Mouse (Mus musculus): ENCODE results near the gene Thoc6. TPM values are rescaled to one million over a fixed set of nuclear protein-coding genes. Genes with fewer than 3 reads are reported as not detected.
A peak's percentile ranks its signal among the peaks of the same experiment; 100 is the strongest.

Gene Thoc6
- polyA plus RNA-seq, 1 experiment from 2014 or later, result 17.7 TPM

DNA sequence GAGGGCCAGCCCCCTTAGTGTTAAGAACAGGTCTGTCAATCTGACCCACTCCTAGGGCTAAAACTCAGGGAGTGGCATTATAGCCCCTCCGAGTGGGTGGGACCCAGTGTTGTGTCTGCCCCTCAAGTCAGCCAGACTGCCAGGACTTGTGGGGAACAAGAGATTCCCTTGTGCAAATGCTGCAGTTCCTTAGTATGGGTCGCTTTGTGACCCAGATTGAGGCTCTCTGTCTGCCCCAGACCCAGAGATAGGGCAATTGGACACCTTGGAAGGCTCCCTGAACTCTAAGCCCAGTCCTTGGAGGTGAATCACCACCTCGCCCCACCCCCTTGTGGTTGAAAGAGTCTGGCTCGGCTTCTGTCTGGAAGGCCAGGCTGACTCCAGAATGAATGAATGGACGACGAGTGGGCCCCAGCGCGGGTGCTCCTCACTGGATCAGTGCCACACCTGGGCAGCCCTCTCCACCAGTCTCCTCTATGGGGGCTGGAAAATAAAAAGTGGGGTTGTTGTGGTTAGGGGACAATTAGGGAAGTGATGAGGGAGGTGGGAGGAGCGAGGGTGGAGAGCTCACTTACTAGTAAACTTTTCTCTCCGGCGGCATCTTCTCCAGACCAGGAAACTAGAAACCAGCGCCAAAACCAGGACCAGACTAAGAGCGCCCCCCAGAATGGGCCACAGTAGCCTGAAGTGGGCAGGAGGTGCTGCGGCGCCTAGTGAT lies 2.0 kb upstream of the Thoc6 start:
- DNase-seq (ENCODE audit: low spot score) (peak; percentile 83), ATAC-seq (ENCODE audit: low FRiP score, low TSS enrichment) (peak; percentile 41)
- Histone ChIP-seq H3K27me3 (ENCODE audit: control insufficient read depth, insufficient read depth, low read length) (0 out of 2 replicates have a peak, but pooled peaks cover 2% of the 10 kb centered on the region), H3K27ac (replicated peaks) (peak overlapping the region; percentile 91), H3K9ac (ENCODE audit: low read length) (peak overlapping the region; percentile 59), H3K4me1 (replicated peaks; ENCODE audit: control insufficient read depth, insufficient read depth) (peaks cover 13% of the 10 kb centered on the region), H3K36me3 (ENCODE audit: control insufficient read depth, insufficient read depth, low read length) (no peaks in the 10 kb centered on the region), H3K4me2 (replicated peaks; ENCODE audit: low read depth) (peak overlapping the region; percentile 93), H3K9me3 (ENCODE audit: control insufficient read depth, low read length) (no peaks in the 10 kb centered on the region), H3K4me3 (ENCODE audit: low read depth, low read length) (peak overlapping the region; percentile 50)
- 13% methylated on average over 15 of the region's 15 CpGs for WGBS
- TF ChIP-seq CTCF (IDR thresholded peaks at IDR 0.05; ENCODE audit: low read depth) (peak; percentile 54), EP300 (optimal IDR thresholded peaks at IDR 0.05) (no peak)

DNA sequence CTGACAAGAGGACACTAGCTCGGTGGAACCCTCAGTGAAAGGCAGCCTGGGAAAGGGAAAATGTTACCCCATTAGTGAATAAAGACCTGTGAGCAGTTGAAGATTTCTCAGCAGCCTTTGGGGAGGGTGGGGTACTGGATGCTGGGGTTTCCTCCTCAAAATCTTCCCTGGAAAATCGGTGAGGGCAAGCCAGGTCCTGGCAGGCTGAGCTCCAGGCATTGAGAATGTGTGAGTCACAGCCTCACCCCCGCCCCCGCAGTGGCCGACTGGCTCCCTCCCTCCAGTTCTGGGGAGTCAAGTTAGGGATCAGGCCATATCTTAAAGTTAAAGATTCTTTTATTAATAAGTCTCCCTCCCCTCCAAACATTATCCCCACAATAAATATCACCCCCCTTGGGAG lies 1.4 kb upstream of the Thoc6 start:
- no peaks in the 10 kb centered on the region for H3K9me3 ChIP-seq (ENCODE audit: control insufficient read depth, low read length)
- no peak overlapping the region for H3K9ac ChIP-seq (ENCODE audit: low read length)
- 0 out of 2 replicates have a peak, but pooled peaks cover 2% of the 10 kb centered on the region for H3K27me3 ChIP-seq (ENCODE audit: control insufficient read depth, insufficient read depth, low read length)
- ATAC-seq (ENCODE audit: low FRiP score, low TSS enrichment) (no peak), DNase-seq (ENCODE audit: low spot score) (peak; percentile 79)
- no peak for TF ChIP-seq CTCF (IDR thresholded peaks at IDR 0.05; ENCODE audit: low read depth)
- TF ChIP-seq EP300 (optimal IDR thresholded peaks at IDR 0.05), result no peak
- H3K4me1 ChIP-seq (replicated peaks; ENCODE audit: control insufficient read depth, insufficient read depth), result peaks cover 13% of the 10 kb centered on the region
- WGBS, result 13% methylated on average over 5 of the region's 5 CpGs
- H3K27ac ChIP-seq (replicated peaks), result peak overlapping the region; percentile 91
- H3K4me2 ChIP-seq (replicated peaks; ENCODE audit: low read depth), result peak overlapping the region; percentile 93
- 0 out of 2 replicates have a peak, but pooled peaks cover 2% of the 10 kb centered on the region for H3K36me3 ChIP-seq (ENCODE audit: control insufficient read depth, insufficient read depth, low read length)
- peak overlapping the region; percentile 71; the same call in 1 of the 2 replicates for H3K4me3 ChIP-seq (ENCODE audit: low read depth, low read length)

DNA sequence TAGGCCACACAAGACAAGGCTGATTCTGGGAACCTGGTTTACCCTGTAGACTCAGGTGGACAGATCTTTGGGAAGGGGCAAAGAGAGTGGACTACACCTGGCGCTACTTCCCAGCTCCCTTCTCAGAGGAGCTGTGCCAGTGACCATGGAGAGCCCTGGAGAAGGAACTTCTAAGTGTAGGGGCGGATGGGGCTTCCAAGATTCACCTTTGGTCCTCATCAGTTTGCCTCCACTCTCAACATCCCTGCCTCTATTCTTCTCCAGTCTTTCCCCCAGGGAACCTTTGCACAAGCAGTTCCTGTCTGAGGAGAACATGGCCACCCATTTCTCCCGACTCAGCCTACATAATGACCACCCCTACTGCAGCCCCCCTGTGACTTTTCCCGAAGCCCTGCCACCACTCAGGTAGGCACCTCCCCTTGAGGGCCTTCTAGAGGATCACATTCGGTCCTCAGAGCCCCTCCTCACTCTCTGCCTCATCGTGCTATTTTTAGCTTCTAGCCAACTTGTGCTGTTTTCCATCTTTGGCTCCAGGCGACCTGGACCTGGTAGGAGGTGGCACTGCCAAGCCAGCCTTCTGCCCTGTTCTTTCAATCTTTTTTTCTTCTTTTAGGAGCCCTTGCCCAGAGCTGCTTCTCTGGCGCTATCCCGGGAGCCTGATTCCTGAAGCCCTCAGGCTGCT lies 730 bp upstream of the Thoc6 start:
- DNase-seq (ENCODE audit: low spot score) (no peak), ATAC-seq (ENCODE audit: low FRiP score, low TSS enrichment) (no peak)
- Histone ChIP-seq H3K27ac (replicated peaks) (peak overlapping the region; percentile 91), H3K36me3 (ENCODE audit: control insufficient read depth, insufficient read depth, low read length) (peaks cover 6% of the 10 kb centered on the region; the same call in 1 of the 2 replicates), H3K4me2 (replicated peaks; ENCODE audit: low read depth) (peak overlapping the region; percentile 93), H3K9ac (ENCODE audit: low read length) (peak overlapping the region; percentile 80), H3K9me3 (ENCODE audit: control insufficient read depth, low read length) (no peaks in the 10 kb centered on the region), H3K4me3 (ENCODE audit: low read depth, low read length) (peak overlapping the region; percentile 71), H3K27me3 (ENCODE audit: control insufficient read depth, insufficient read depth, low read length) (0 out of 2 replicates have a peak, but pooled peaks cover under 1% of the 10 kb centered on the region), H3K4me1 (replicated peaks; ENCODE audit: control insufficient read depth, insufficient read depth) (peaks cover 12% of the 10 kb centered on the region)
- 33% methylated on average over 9 of the region's 9 CpGs for WGBS
- TF ChIP-seq CTCF (IDR thresholded peaks at IDR 0.05; ENCODE audit: low read depth) (no peak), EP300 (optimal IDR thresholded peaks at IDR 0.05) (no peak)

DNA sequence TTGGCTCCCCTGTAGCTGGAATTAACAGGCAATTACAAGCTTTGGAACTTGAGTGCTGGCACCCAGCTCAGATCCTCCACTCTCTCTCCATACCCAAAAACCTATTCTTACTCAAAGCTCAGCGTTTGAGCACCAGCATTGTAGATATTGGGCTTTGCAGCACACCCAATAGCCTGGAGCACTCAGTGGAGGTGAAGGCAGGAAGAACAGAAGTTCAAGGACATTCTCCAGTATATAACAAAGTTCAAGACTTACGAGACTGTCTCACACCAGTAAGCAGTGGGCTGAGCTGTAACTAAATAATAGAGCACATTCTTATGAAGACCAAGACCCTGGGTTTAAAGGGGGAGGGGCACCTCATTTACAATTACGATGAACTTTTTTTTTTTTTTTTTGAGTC lies 921 bp downstream of the Thoc6 start:
- no peak overlapping the region for H3K9ac ChIP-seq (ENCODE audit: low read length)
- H3K4me3 ChIP-seq (ENCODE audit: low read depth, low read length), result peak overlapping the region; percentile 71; the same call in 1 of the 2 replicates
- 53% methylated on average over 3 of the region's 3 CpGs for WGBS
- no peaks in the 10 kb centered on the region for H3K27me3 ChIP-seq (ENCODE audit: control insufficient read depth, insufficient read depth, low read length)
- no peaks in the 10 kb centered on the region for H3K9me3 ChIP-seq (ENCODE audit: control insufficient read depth, low read length)
- DNase-seq (ENCODE audit: low spot score), result no peak
- no peak overlapping the region for H3K27ac ChIP-seq (replicated peaks)
- no peak for ATAC-seq (ENCODE audit: low FRiP score, low TSS enrichment)
- peaks cover 11% of the 10 kb centered on the region for H3K4me1 ChIP-seq (replicated peaks; ENCODE audit: control insufficient read depth, insufficient read depth)
- peak overlapping the region; percentile 93 for H3K4me2 ChIP-seq (replicated peaks; ENCODE audit: low read depth)
- H3K36me3 ChIP-seq (ENCODE audit: control insufficient read depth, insufficient read depth, low read length), result peaks cover 6% of the 10 kb centered on the region; the same call in 1 of the 2 replicates
- no peak for TF ChIP-seq CTCF (IDR thresholded peaks at IDR 0.05; ENCODE audit: low read depth)
- TF ChIP-seq EP300 (optimal IDR thresholded peaks at IDR 0.05), result no peak

DNA sequence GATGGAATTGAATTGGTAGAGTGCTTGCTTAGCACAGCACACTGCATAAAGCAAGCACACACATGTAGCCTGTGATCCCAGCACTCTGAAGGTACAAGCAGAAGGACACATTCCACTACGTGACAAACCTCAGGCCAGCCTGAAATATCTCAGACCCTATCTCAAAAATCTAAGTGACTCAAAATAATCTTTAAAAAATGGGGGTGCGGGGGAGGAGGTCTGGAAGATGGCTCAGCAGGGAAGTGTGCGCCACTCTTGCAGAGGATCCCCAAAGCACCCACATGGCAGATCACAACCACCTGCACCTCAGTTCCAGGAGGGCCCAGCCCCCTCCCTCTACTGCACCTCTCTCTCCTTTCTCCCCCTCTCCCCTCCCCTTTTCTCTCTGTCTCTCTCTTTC lies 2.2 kb downstream of the Thoc6 start:
- no peak overlapping the region for H3K9ac ChIP-seq (ENCODE audit: low read length)
- WGBS, result 94% methylated on average over 3 of the region's 3 CpGs

More for the DNA sequence above, 2.2 kb downstream of the Thoc6 start:
- Histone ChIP-seq H3K36me3 (ENCODE audit: control insufficient read depth, insufficient read depth, low read length) (peaks cover 10% of the 10 kb centered on the region; the same call in 1 of the 2 replicates), H3K4me3 (ENCODE audit: low read depth, low read length) (no peak overlapping the region), H3K27me3 (ENCODE audit: control insufficient read depth, insufficient read depth, low read length) (no peaks in the 10 kb centered on the region), H3K4me2 (replicated peaks; ENCODE audit: low read depth) (no peak overlapping the region), H3K9me3 (ENCODE audit: control insufficient read depth, low read length) (no peaks in the 10 kb centered on the region), H3K27ac (replicated peaks) (no peak overlapping the region), H3K4me1 (replicated peaks; ENCODE audit: control insufficient read depth, insufficient read depth) (peaks cover 8% of the 10 kb centered on the region)
- ATAC-seq (ENCODE audit: low FRiP score, low TSS enrichment), result no peak
- DNase-seq (ENCODE audit: low spot score), result no peak
- TF ChIP-seq CTCF (IDR thresholded peaks at IDR 0.05; ENCODE audit: low read depth) (no peak), EP300 (optimal IDR thresholded peaks at IDR 0.05) (no peak)

All from stomach, postnatal 0 days (tissue).